Mouse (Mus musculus) megakaryocyte progenitor cell, adult 5-6 weeks (primary cell): Measurements from ENCODE around the gene P2rx7. TPM values are rescaled to one million over a fixed set of nuclear protein-coding genes. Genes with fewer than 3 reads are reported as not detected.
"Not testable (repeated sequence)": the region's sequence is repeated elsewhere in the genome, so short reads cannot be mapped to it uniquely, and the experiment has no call there.

Source experiments
- ATAC-seq: replicated peaks from 2 replicates; pipeline ENCODE4 v1.8.0; 2016; ENCODE audit warnings: mild to moderate bottlenecking, moderate TSS enrichment, inconsistent platforms; ENCODE audit not compliant: poor library complexity
- total RNA-seq, 2 experiments: library from RNA; stranded (forward) in 1 of 2; stranded (reverse) in 1 of 2; fragments of 157-497, 149-512 nt in 1 of 2; fragments of 200-1000 nt in 1 of 2; gene quantifications; 2 replicates each; pipeline versions ENCODE4 v1.2.3 to v1.2.4; 2015 to 2017

P2rx7 gene
- total RNA-seq, 2 experiments from 2014 or later, result 8.3 to 8.5 TPM

DNA sequence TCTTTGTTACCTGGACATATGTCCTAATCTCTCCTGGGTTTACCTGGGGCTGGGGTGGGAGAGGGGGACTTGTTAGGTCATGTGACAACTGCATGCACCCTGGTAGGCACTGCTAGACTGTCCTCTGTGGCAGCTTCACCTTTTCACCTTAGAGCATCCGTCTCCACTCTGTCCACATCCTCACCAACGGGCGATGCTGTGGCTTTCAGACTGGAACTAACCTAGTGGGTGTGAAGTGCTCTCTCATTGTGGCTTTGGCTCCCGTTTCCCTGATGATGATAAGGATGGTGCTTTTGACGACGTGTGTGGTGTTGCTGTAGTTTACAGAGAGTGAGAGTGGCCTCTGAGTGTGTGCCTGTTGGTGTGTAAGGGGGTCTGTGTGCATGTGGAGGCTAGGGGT, 1.6 kb downstream of the P2rx7 start:
- peak; percentile 56 for ATAC-seq

DNA sequence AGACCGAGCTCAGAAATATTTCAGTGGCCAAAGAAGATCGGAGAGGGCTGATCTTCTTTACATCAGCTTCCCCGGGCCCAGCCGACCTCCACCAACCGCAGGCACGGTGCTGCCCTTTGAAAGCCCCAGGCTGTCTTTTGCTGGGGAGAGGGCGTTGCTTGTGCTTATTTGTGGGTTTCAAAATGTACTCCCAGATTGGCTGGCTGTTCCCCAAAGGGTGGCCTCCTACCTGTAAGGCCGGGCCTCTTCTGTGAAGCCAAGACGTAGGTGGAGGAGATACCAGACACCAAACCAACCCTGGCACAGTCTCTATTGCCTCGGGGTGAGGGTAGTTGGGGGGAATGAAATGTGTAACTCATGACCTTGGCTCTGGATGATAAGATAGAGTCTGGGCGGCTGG, 2.3 kb downstream of the P2rx7 start:
- ATAC-seq, result no peak

DNA sequence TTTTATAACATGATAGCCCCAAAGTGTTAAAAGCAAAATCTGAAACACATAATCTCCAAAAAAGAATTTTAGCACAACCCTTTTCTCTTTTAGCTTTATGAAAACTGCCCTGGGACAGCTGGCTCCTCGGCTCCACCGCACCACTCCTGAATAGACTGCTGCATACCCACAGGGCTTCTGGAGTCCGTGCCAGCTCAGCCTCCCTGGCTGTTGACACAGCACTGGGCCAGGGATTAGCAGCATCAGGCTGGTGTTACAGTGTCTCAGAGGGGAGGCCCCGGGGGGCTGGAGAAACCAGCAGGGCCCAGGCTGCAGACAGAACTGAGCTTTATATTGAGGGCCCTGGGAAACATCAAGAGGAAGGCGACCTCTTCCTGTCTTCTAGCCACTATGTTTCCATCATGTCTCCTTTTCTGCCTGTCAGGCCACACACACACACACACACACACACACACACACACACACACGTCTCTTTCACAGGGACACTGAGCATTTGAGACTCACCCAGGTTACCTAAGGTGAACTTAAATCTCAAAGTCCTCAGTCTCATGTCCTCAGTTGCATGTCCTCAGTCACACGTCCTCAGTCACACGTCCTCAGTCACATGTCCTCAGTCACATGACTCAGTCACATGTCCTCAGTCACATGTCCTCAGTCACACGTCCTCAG, 3.7 kb downstream of the P2rx7 start:
- no peak for ATAC-seq

DNA sequence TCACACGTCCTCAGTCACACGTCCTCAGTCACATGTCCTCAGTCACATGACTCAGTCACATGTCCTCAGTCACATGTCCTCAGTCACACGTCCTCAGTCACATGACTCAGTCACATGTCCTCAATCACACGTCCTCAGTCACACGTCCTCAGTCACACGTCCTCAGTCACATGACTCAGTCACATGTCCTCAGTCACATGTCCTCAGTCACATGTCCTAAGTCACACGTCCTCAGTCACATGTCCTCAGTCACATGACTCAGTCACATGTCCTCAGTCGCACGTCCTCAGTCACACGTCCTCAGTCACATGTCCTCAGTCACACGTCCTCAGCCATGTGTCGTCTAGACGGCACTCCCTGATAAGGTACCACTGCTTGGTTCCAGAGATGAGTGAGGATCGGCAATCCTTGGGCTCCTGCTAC, 4.3 kb downstream of the P2rx7 start:
- not testable (repeated sequence) for ATAC-seq

DNA sequence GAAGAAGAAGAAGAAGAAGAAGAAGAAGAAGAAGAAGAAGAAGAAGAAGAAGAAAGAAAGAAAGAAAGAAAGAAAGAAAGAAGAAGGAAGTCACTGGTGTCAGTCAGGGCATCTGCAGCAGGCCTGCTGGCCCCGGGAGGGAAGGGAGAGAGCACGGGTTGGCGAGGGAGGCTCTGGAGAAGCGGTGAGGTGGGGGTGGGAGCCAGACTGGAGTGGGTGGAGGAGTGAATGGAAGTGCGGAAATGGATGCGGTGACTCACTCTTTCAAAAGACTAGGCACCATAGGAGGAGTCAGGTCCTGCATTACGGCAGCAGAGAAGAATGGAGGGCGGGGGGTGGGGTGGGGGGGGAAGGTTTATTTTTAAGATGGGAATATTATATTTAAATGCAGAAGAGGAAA, 5.6 kb downstream of the P2rx7 start:
- ATAC-seq, result no peak

DNA sequence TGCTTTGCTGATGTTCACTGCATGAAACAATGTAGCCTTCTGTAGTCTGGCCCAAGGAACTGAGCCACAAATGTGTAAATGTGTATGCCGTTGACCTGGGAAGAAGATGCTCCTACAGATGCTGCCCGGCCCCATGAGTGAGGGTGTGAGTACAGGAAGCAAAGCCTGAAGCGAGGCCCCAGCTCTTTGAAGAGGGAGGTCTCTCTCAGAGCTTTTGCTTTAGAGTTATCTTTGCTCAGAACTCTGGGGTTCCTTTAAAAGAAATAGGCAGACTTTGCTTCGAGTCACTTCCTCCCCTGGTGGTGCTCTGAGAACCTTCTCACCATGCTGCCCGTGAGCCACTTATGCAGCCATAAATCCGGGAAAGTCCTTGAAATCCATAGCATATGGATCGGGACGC, 6.4 kb downstream of the P2rx7 start:
- ATAC-seq, result no peak

DNA sequence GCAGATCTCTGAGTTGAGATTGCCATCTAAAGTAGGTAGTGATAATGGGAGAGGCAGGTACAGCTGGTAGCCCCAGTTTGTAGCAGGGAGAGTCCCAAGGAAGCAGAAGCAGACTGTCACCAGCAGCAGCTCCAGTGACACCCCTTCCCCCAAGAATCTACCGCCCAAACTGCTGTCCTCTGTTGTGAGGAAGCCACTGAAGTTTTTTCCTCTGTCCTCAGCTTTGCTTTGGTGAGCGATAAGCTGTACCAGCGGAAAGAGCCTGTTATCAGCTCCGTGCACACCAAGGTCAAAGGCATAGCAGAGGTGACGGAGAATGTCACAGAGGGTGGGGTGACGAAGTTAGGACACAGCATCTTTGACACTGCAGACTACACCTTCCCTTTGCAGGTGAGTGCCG, 8.8 kb downstream of the P2rx7 start:
- ATAC-seq, result peak; percentile 90

DNA sequence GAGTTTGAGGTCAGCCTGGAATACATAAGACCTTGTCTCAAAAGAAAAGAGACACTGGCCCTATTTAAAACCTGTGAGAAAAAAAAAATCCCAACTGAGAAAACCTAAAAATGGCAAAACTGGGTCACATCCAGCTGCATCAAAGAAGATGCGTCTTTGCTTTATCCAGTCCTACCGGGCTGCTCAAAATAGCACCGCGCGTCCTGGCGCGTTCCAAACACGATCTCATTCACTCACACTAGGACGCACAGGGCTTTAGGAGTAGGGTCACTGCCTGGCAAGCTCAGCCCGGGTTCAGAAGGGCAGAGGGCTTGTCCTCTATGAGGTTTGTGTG, 9.4 kb downstream of the P2rx7 start:
- ATAC-seq, result peak; percentile 22

DNA sequence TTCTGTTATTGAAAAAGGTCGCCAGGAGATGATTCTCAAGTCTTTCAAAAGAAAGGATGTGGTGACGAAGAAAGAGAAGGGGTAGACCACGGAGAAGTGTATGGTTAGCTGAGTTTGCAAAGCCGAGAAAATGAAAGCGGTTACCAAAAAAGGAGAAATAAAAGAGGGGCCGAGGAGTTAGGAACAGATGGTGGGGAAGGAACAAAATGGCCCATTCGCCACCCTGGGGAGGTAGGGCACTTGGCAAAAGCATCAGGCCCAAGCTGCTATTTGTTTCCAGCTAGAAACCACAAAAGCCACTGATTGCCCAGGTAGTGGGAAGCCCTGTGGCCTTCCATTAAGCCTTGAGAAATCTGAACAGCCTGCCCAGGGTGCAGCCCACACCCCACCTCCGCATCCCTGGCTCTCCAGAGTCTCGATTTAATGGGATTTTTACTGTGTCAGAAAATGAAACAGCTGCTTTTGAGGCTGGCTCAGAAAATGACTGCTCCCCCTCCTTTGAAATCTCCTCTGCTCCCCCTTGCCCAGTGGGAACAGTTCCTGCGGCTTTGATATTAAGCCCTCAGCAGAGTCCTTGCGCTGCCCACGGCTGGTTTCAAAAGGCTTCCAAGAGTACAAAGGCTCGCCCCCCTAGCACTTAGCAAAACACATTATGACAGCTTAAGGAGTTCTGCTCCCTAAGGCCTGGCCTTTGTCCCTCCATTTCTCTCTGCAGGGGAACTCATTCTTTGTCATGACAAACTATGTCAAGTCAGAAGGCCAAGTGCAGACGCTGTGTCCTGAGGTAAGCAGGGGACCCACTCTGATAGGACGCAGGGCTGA, 9.9 kb downstream of the P2rx7 start:
- peak; percentile 32 for ATAC-seq

DNA sequence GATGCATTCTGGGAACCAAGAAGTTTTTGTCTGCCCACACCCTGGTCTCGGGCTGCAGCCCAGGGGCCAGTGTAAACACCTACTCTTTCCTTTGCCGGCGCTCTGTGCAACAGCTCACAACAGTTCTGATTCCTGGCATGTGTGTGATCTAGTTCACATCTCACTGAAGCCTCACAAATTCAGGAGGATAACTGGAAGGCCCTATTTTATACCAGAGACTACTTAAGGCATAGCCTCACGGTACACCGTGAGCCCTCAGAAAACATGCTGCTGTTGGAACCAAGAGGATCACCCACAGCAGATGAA, 10.5 kb downstream of the P2rx7 start:
- no peak for ATAC-seq

DNA sequence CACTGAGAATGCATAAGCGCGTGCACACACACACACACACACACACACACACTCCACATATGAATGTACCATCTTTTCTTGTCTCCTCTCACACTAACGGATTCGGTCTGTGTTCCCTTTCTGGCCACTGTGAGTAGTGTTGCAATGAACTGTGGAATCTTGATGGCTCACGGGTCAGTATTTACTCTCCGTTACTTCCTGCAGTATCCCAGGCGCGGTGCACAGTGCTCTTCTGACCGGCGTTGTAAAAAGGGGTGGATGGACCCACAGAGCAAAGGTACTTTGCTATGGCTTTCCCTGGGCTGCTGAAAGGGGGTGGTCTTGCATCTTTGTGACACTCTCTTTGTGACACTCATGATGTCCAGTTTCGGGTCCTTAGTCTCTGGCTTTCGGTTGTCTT, 13.1 kb downstream of the P2rx7 start:
- ATAC-seq, result no peak

DNA sequence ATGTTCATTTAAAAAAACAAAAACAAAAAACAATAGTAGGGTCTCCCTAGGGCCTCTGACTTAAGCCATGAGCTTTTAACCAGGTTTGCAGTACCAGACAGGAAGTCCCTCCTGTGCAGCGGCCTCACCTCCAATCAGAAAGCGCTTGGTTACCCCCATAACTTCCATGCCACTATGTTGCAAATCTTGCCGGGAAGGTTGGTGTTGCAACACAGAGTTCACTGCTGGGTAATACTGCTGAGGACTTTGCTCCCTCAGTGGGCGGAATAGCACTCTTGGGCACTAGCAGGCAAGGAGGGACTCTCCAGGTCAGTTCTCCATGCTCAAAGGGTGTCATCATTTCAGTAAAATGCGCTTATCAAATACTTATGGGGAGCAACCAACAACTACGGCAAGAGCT, 18.8 kb downstream of the P2rx7 start:
- peak; percentile 87 for ATAC-seq

DNA sequence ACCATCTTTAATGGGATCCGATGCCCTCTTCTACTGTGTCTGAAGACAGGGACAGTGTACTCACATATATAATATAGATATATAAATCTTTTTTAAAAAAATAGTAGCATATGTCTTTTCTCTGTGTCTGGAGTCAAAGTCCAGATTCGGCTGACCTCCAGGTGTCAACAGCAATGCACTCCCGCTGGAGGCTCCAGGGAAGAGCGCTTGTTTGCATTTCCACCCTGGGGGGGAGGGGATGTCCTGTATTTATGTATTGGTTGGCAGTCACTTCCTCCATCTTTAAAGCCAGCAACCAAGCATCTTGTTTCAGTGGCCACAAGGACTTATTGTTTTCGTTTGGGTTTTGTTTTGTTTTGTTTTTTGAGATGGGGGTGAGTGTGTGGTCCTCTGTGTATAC, 21.3 kb downstream of the P2rx7 start:
- ATAC-seq, result no peak

DNA sequence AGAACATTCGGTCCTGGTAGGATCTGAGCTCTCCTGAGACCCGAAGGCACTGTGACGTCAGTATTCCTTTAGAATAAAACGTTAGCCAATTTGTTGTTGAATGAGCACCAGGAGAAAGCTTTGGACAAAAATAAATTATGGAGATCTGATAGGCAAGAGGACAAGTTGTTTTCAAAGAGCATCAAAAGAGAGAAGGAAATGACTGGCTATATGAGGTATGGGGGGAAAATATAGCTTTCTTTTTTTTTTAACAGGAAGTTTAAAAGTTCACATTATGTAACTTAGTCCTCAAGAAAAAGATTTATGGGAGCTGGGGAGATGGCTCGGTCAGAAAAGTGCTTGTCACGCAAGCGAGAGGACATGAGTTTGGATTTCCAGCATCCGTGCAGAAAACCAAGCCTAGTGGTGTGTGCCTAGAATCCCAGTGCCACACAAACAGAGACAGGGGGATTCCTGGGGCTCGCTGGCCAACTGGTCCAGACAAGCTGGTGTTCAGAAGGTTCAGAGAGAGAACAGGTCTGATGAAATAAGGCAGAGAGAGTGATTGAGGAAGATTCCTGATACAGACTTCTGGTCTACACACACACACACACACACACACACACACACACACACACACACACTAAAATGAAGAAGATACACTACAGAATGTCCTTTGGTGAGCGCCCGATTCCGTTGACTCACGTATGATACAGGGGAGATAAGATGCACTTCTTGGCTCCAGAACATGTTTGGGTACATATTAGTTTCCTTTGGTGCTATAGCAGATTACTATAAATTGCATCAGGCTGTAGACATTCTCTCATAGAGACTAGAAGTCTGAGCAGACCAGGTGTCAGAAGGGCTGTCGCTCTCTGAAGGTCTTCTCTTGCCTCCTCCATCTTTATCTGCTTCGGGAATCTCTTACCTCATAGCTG, 25.5 kb downstream of the P2rx7 start:
- ATAC-seq, result peak; percentile 37

DNA sequence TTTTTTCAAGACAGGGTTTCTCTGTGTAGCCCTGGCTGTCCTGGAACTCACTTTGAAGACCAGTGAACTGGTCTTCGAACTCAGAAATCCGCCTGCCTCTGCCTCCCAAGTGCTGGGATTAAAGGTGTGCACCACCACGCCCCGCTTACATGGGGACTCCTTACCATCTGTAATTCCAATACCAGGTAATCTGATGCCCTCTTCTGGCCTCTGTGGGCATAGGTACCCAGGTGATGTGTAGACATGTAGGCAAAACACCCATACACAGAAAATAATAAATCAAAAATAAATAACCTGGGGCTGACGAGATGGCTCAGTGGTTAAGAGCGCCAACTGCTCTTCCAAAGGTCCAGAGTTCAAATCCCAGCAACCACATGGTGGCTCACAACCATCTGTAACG, 27.9 kb downstream of the P2rx7 start:
- not testable (repeated sequence) for ATAC-seq

DNA sequence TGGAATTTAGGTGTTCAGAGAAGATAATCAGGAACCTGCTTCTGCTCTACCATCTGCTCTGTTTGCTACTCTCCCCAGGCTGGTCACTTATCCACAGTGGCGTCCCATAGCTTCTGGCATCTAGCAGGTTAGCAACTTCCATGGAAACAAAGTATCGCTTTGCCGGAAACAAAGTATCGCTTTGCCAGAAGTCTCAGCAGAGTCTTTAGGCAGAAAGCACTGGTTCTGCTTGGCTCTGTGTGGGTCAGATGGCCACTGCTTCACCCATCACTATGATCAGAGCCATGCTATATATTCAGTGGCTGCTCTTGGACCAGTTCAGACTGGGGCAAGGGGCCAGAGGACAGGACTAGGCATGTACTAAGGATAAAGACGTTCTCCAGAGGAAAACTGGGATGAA, 28.6 kb downstream of the P2rx7 start:
- ATAC-seq, result no peak

DNA sequence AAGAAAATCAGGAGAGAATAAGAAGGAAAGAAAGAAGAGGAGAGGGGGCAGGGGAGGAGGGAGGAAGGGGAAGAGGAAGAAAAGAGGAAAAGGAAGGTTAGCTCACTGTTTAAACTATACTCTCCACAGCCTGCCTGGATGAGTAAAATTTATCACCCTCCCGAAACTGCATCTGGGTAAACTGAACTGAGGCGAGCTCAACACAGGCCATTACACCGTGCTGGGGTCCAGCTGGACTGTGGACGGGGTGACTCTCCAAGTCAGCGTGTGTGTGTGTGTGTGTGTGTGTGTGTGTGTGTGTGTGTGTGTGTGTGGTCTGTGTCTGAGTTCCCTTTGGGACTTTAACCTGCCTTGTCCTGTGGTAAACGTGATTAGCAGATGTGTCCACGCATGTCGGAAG, 32.3 kb downstream of the P2rx7 start:
- ATAC-seq, result no peak

DNA sequence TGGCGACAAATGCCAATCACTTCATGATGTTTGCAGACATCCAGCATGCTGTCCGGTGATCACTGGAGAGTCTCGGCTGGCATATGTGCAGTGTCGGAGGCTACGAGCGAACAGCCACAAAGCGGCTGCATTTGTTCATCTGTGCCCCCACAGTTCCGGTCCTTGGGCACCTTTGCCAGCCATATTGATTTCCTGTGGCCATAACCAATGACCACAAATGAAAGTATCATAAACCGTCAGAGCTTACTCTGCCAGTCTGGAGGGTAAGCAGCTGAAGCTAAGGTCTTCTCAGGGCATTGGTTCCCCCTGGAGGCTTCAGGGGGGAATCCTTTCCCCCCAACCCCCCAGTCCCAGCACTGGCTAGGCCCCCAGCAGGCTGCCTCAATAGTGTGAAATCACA, 34.3 kb downstream of the P2rx7 start:
- ATAC-seq, result peak; percentile 78

DNA sequence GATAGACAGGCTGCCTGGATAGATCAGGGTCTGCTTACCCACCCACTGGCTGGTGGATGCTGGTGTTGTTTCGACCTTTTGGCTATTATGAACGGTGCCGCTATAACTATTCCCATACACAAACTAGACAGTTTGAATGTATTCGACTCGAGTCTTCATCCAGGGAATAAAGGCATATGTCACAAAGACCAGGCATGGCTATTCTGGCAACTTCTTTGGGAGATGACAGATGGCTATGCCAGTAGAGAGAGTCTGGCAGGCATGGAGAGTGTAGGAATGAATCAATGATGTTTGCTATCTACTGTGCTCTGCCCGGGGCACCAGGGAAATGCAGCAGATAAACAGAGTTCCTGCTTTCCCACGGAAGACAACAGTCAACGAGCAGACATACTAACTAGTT, 36.2 kb downstream of the P2rx7 start:
- no peak for ATAC-seq

DNA sequence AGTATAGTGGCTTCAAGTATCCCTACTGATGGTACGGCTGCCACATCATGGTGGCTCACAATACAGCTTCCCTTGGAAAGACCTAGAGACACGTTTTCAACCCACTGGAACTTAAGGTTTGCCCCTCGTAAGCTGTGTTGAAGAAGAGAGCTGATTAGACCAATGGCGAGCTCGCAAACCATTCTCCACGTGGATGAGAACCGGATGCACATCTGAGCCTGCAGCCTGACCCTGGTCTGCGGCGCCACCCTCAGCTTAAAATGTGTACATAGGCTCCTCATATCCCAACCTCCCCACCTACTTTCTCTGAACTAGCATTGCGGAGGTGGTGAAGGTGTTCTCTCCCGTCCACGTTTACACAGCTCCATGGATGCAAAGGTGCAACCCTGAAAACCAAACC, 37.6 kb downstream of the P2rx7 start:
- no peak for ATAC-seq

DNA sequence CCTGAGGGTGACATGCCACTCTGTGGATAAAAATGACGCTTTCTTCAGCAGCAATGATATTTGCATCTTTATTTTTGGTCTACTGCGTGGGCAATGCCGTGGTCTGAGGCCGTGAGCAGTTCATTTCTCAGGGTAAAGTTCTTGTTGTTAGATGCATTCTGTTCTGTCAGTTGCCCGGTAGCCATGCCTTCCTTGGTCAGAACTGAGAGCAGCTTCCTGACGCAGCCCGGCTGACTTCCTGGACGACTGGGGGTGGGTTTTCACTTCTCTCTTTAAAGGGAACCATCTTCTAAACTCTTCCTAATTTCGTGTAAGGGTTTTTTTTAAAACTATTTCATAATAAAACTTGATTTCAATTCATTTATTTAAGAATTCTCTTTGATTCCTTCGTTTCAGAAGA, 40.2 kb downstream of the P2rx7 start:
- peak; percentile 59 for ATAC-seq

DNA sequence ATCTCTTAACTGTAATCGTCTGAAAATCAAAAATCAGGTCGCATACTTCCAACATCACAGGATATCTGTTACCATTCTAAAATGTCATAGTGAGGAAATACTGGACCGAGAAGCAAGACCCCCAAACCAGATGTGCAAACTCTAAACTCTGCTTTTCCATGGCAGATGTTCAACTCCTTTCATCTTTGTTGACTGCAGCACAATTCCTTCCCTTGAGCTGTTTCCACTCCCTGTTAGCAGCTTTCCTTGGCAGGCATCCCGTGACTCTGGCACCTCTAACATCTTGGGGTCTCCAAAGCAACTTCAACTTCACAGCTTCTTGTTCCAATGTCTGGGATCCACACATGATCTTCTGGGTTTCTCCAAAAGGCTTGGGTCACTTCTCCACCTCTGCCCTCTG, 43.7 kb downstream of the P2rx7 start:
- ATAC-seq, result no peak
